Mouse (Mus musculus): ENCODE data around the gene Jarid2.

The Jarid2 gene

GRCm38 (mm10) chr13:44730146-44730864, 1.0 kb downstream of the Jarid2 start:
- peak; percentile 100 for DNase-seq

- DNase-seq: peak; percentile 86
Observed at GRCm38 (mm10) chr13:44730939-44731551, 1.8 kb downstream of the Jarid2 start.

GRCm38 (mm10) chr13:44731727-44732441, 2.6 kb downstream of the Jarid2 start:
- DNase-seq: no peak

- no peak for DNase-seq
Observed at GRCm38 (mm10) chr13:44732442-44732974, 3.2 kb downstream of the Jarid2 start.

GRCm38 (mm10) chr13:44733036-44733372, 3.7 kb downstream of the Jarid2 start:
- no peak for DNase-seq

- peak; percentile 82 for DNase-seq
Observed at GRCm38 (mm10) chr13:44733373-44734111, 4.3 kb downstream of the Jarid2 start.

- no peak for DNase-seq
Observed at GRCm38 (mm10) chr13:44734441-44734840, 5.2 kb downstream of the Jarid2 start.

- DNase-seq: no peak
Observed at GRCm38 (mm10) chr13:44735088-44735690, 5.9 kb downstream of the Jarid2 start.

GRCm38 (mm10) chr13:44737297-44737696, 8.0 kb downstream of the Jarid2 start:
- DNase-seq: no peak

- no peak for DNase-seq
Observed at GRCm38 (mm10) chr13:44751780-44752179, 22.5 kb downstream of the Jarid2 start.

- DNase-seq: no peak
Observed at GRCm38 (mm10) chr13:44753206-44753605, 23.9 kb downstream of the Jarid2 start.

- DNase-seq: no peak
Observed at GRCm38 (mm10) chr13:44755434-44755833, 26.2 kb downstream of the Jarid2 start.

GRCm38 (mm10) chr13:44758750-44759149, 29.5 kb downstream of the Jarid2 start:
- peak; percentile 38 for DNase-seq

- DNase-seq: no peak
Observed at GRCm38 (mm10) chr13:44760761-44761160, 31.5 kb downstream of the Jarid2 start.

- DNase-seq: no peak
Observed at GRCm38 (mm10) chr13:44763068-44763467, 33.8 kb downstream of the Jarid2 start.

GRCm38 (mm10) chr13:44767751-44768150, 38.5 kb downstream of the Jarid2 start:
- DNase-seq: no peak

- no peak for DNase-seq
Observed at GRCm38 (mm10) chr13:44770808-44771605, 41.7 kb downstream of the Jarid2 start.

GRCm38 (mm10) chr13:44772816-44773215, 43.5 kb downstream of the Jarid2 start:
- DNase-seq: no peak

- no peak for DNase-seq
Observed at GRCm38 (mm10) chr13:44774351-44774750, 45.1 kb downstream of the Jarid2 start.

- DNase-seq: no peak
Observed at GRCm38 (mm10) chr13:44775396-44775795, 46.1 kb downstream of the Jarid2 start.

GRCm38 (mm10) chr13:44780506-44780905, 51.2 kb downstream of the Jarid2 start:
- no peak for DNase-seq

GRCm38 (mm10) chr13:44781126-44781525, 51.9 kb downstream of the Jarid2 start:
- DNase-seq: no peak

Measured in cerebellum, adult 11-12 months (tissue).